Mouse (Mus musculus) adrenal gland, postnatal 0 days (tissue): Measurements from ENCODE around the gene Ahctf1. TPM values are rescaled to one million over a fixed set of nuclear protein-coding genes. Genes with fewer than 3 reads are reported as not detected.

Experiments used
- polyA plus RNA-seq: library from polyadenylated mRNA; unstranded; fragments of >200 nt; fragmentation: Nextera tagmentation; extraction: Ambion mirVana; gene quantifications from 2 replicates; pipeline ENCODE4 v1.2.1, GENCODE M21; 2015

The Ahctf1 gene
- 7.4 and 10.2 TPM in 2 replicates for polyA plus RNA-seq

DNA sequence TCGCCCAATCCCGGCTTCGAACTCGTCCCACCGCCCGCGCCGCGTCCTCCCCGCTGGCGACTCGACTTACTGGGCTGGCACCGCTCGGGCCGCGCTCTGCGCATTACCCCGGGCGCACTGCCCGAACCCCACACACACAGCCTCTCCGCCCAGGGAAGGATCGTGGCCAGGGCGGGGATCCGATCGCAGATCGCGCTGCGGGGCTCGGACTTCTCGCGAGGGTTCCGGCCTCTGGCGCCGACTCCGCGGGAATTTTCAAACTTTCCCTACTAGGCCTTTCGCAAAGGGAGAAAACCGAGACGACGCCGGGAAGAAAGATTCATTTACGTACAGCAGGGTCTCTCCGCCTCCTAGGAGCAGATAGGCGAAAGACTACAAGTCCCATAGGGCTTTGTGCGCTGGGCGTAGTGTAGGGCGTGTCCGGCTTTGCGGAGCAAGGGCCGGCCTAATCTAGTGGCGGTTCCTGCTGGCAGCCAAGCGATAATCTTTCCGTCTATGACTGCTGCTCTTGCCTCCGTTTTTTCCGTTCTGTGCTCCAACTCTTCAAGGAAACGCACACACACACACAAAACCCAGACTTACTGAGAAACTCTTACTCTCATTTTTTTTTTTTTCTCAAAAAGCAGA, at the start of gene Ahctf1:
TSS of gene Ahctf1 (minus strand) at position 168 of the 627 bp plus-strand sequence.

GRCm38 (mm10) chr1:179802610-179803512, 619 bp downstream of the Ahctf1 start, which contains the start of gene Gm10518:
Gm10518 (plus strand) TSS chr1:179803376.

GRCm38 (mm10) chr1:179745171-179745570, 58.3 kb downstream of the Ahctf1 start, which contains the start of gene Kif28:
Kif28 (minus strand) TSS chr1:179745271.

Other genes starting within 250 kb of the Ahctf1 start
- 87.6 and 96.2 TPM in 2 replicates for gene Sccpdh, start 135.5 kb downstream of the Ahctf1 start, polyA plus RNA-seq
- 0.08 TPM in 1 of 2 replicates, not detected in the other for gene Kif28, start 58.4 kb downstream of the Ahctf1 start, polyA plus RNA-seq
- gene Gm10518, start 304 bp downstream of the Ahctf1 start, polyA plus RNA-seq, result not detected in 2 replicates
- gene Cdc42bpa, start 156.8 kb upstream of the Ahctf1 start, polyA plus RNA-seq, result 9.9 and 13.1 TPM in 2 replicates